Mouse (Mus musculus): Measurements from ENCODE around the gene Btbd1.

DNA sequence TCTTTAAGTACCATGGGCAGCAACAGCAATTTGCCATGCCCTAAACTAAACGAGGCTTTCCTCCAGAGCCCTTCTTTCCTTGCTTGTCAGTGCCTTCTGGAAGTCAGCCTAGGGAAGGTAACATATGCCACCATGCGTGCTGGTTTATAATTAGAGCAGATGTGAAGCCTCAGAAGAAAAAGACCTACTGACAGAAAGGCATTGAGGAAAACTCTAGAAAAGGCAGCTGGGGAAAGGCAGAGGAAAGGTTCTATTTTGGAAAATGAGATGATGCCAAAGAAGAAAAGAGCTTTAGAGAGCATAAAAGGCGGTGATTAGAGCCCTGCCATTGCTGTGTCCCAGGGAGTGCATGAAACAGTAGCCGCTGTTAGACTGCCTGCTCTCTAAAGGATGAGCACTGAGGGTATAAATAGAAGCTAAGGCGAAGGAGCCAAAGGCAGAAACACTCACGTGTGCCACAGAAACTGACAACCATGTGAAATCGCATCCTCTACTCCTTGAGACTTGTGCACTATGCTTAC lies 11.5 kb upstream of the Btbd1 start:
- no peak for TF ChIP-seq CTCF (IDR thresholded peaks at IDR 0.05; ENCODE audit: low read depth, low read length)
- no peak for TF ChIP-seq TAL1 (conservative IDR thresholded peaks at IDR 0.05; ENCODE audit: low read depth, low read length)
- no peak for TF ChIP-seq GATA1 (IDR thresholded peaks at IDR 0.05; ENCODE audit: borderline replicate concordance, low read length)
- TF ChIP-seq POLR2AphosphoS5 (IDR thresholded peaks at IDR 0.05; ENCODE audit: insufficient replicate concordance, low read depth, low read length), result no peak
- TF ChIP-seq GATA2 (IDR thresholded peaks at IDR 0.05; ENCODE audit: borderline replicate concordance, low read depth, low read length), result no peak
